Mouse (Mus musculus): ENCODE results near the gene Vmn1r228. TPM values are rescaled to one million over a fixed set of nuclear protein-coding genes. Genes with fewer than 3 reads are reported as not detected.

The Vmn1r228 gene
- not detected for total RNA-seq (2021)
- long read RNA-seq, experiment 1: 0 reads
- long read RNA-seq, experiment 2: 0 reads

DNA sequence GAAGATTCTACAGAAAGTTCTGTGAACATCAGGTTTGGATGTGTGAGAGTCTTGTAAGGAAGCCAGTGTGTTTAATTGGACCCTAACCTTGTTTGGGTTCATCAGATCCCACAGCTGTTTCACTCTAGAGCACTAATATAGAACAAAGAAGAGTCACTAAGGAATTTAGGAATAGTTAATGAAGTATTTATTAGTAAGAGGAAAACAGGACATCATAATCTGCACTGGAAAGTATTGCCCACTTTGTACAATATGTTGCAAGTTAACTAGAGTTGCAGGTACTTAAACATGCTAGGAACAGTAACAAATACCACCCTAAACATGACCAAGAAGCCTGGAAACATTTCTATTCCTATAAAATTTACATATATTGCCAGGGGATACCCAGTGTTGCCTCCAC is at the start of gene Vmn1r228:
Vmn1r228 (minus strand) TSS at position 101 of the 400 bp plus-strand sequence.
- no peak for DNase-seq (ENCODE audit: low spot score in 2 of 2)

DNA sequence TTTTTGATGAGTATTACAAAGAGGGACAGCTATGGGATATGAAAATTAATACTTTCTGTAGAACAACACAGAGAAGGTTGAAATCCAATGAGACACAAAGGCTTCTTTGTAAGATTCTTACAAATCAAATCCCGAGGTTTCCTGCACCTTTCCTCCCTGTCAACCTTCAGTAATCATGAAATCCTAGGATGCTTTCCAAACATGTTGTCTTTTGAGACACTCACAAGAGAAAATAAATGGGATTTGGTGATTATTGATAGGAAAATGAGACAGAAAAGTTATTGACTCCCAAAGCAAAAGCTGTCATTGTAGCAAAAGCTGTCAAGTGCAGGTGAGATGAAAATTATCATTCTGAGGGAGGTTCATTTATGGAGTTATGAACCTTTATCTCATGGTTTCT is 25.3 kb upstream of the Vmn1r228 start, which contains the start of gene Vmn1r229:
Vmn1r229 (plus strand) TSS at position 301 of the 400 bp plus-strand sequence.
- DNase-seq (ENCODE audit: low spot score in 2 of 2): no peak

DNA sequence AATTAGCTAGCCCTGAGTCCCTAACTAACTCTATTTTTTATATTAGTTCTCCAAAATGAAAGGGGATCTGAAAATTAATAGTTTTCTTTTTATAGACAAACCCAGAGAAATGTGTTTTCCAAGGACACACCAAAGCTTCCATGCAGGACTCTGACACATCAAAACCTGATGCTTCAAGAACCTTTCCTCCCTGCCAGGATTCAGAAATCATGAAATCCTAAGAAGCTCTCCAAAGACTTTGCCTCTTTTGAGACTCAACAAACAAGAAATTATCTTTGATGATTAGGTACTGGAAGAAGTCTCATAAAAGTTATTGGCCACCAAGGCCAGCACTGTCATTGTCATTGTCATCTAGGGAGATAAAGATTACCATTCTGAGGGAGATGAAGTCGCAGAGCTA is 56.4 kb downstream of the Vmn1r228 start, which contains the start of gene Vmn1r227:
Vmn1r227 (plus strand) TSS at position 301 of the 400 bp plus-strand sequence.
- no peak for DNase-seq (ENCODE audit: low spot score in 2 of 2)

Other genes starting within 250 kb of the Vmn1r228 start
- gene Vmn2r109, start 221.4 kb downstream of the Vmn1r228 start, total RNA-seq (2021): not detected
- gene Vmn2r110, start 189.7 kb downstream of the Vmn1r228 start, total RNA-seq (2021): not detected
- gene Fpr-rs3, start 161.3 kb downstream of the Vmn1r228 start, total RNA-seq (2021): not detected
- gene Vmn1r226, start 103.3 kb downstream of the Vmn1r228 start, total RNA-seq (2021): not detected
- not detected for gene Vmn1r227, start 56.3 kb downstream of the Vmn1r228 start, total RNA-seq (2021)
- gene Vmn1r229, start 25.4 kb upstream of the Vmn1r228 start, total RNA-seq (2021): not detected
- not detected for gene Vmn1r230, start 54.3 kb upstream of the Vmn1r228 start, total RNA-seq (2021)
- not detected for gene Vmn1r231, start 118.9 kb upstream of the Vmn1r228 start, total RNA-seq (2021)
- gene Vmn1r232, start 133.6 kb upstream of the Vmn1r228 start, total RNA-seq (2021): not detected
- gene Ppp2r1a, start 159.2 kb upstream of the Vmn1r228 start, total RNA-seq (2021): 100 to 1,000 TPM; 222 to 330 TPM
- not detected for gene Vmn1r233, start 210.3 kb upstream of the Vmn1r228 start, total RNA-seq (2021)
- gene Zfp160, start 222.7 kb upstream of the Vmn1r228 start, total RNA-seq (2021): 10 to 100 TPM; 14.5 to 16.9 TPM

Data from adrenal gland, adult 18-20 months (tissue).